Mouse (Mus musculus): Measurements from ENCODE around the gene Usp17la. TPM values are rescaled to one million over a fixed set of nuclear protein-coding genes. Genes with fewer than 3 reads are reported as not detected.
"Not testable (repeated sequence)": the region's sequence is repeated elsewhere in the genome, so short reads cannot be mapped to it uniquely, and the experiment has no call there.

The Usp17la gene
- polyA plus RNA-seq (2011; ENCODE audit: insufficient read length, low read depth, missing spikeins) = not detected in 2 replicates

GRCm38 (mm10) chr7:104856709-104857108 lies at the start of gene Usp17la:
Gene Usp17la (plus strand): TSS chr7:104857009.
- not testable (repeated sequence) for H3K4me3 ChIP-seq (ENCODE audit: insufficient read depth, low read length); H3K27ac ChIP-seq (ENCODE audit: insufficient read depth, low read length); H3K4me1 ChIP-seq (ENCODE audit: control insufficient read depth, insufficient read depth, low read length)

- not testable (repeated sequence) for H3K4me1 ChIP-seq (ENCODE audit: control insufficient read depth, insufficient read depth, low read length); H3K4me3 ChIP-seq (ENCODE audit: insufficient read depth, low read length); H3K27ac ChIP-seq (ENCODE audit: insufficient read depth, low read length)
Observed at GRCm38 (mm10) chr7:104810335-104810734, 46.5 kb upstream of the Usp17la start.

GRCm38 (mm10) chr7:104842503-104842902 lies 14.3 kb upstream of the Usp17la start, which contains the start of gene Usp17lb:
Gene Usp17lb (minus strand): TSS chr7:104842603.
- no peak within 1 kb of the TSS for H3K4me3 ChIP-seq (ENCODE audit: insufficient read depth, low read length)
- H3K4me1 ChIP-seq (ENCODE audit: control insufficient read depth, insufficient read depth, low read length) = no peaks in the 10 kb centered on the region
- no peak within 1 kb of the TSS for H3K27ac ChIP-seq (ENCODE audit: insufficient read depth, low read length)
- TF ChIP-seq CTCF (IDR thresholded peaks at IDR 0.05; ENCODE audit: borderline replicate concordance, insufficient read depth, low read length) (no peak), POLR2A (IDR thresholded peaks at IDR 0.05; ENCODE audit: low read depth, low read length) (no peak)

- TF ChIP-seq POLR2A (IDR thresholded peaks at IDR 0.05; ENCODE audit: low read depth, low read length) = no peak
- no peak for TF ChIP-seq CTCF (IDR thresholded peaks at IDR 0.05; ENCODE audit: borderline replicate concordance, insufficient read depth, low read length)
Observed at GRCm38 (mm10) chr7:104843731-104844287, 13.0 kb upstream of the Usp17la start.

GRCm38 (mm10) chr7:104851546-104851945 lies 5.3 kb upstream of the Usp17la start:
- H3K4me1 ChIP-seq (ENCODE audit: control insufficient read depth, insufficient read depth, low read length); H3K4me3 ChIP-seq (ENCODE audit: insufficient read depth, low read length); H3K27ac ChIP-seq (ENCODE audit: insufficient read depth, low read length): not testable (repeated sequence)

More at GRCm38 (mm10) chr7:104843731-104844287, 13.0 kb upstream of the Usp17la start:
- Histone ChIP-seq H3K27ac (ENCODE audit: insufficient read depth, low read length) (no peak overlapping the region), H3K4me3 (ENCODE audit: insufficient read depth, low read length) (no peak overlapping the region), H3K4me1 (ENCODE audit: control insufficient read depth, insufficient read depth, low read length) (no peaks in the 10 kb centered on the region)

GRCm38 (mm10) chr7:104855248-104855750 lies 1.5 kb upstream of the Usp17la start:
- TF ChIP-seq CTCF (IDR thresholded peaks at IDR 0.05; ENCODE audit: borderline replicate concordance, insufficient read depth, low read length) (no peak), POLR2A (IDR thresholded peaks at IDR 0.05; ENCODE audit: low read depth, low read length) (no peak)
- Histone ChIP-seq H3K27ac (ENCODE audit: insufficient read depth, low read length) (no peak overlapping the region), H3K4me3 (ENCODE audit: insufficient read depth, low read length) (no peak overlapping the region), H3K4me1 (ENCODE audit: control insufficient read depth, insufficient read depth, low read length) (no peaks in the 10 kb centered on the region)

- no peak overlapping the region for H3K27ac ChIP-seq (ENCODE audit: insufficient read depth, low read length)
- no peak overlapping the region for H3K4me3 ChIP-seq (ENCODE audit: insufficient read depth, low read length)
- no peaks in the 10 kb centered on the region for H3K4me1 ChIP-seq (ENCODE audit: control insufficient read depth, insufficient read depth, low read length)
- no peak for TF ChIP-seq POLR2A (IDR thresholded peaks at IDR 0.05; ENCODE audit: low read depth, low read length)
- TF ChIP-seq CTCF (IDR thresholded peaks at IDR 0.05; ENCODE audit: borderline replicate concordance, insufficient read depth, low read length) = no peak
Observed at GRCm38 (mm10) chr7:104857683-104858082, 874 bp downstream of the Usp17la start.

GRCm38 (mm10) chr7:104861381-104861780 lies 4.6 kb downstream of the Usp17la start:
- Histone ChIP-seq H3K4me1 (ENCODE audit: control insufficient read depth, insufficient read depth, low read length) (no peaks in the 10 kb centered on the region), H3K27ac (ENCODE audit: insufficient read depth, low read length) (no peak overlapping the region), H3K4me3 (ENCODE audit: insufficient read depth, low read length) (no peak overlapping the region)
- TF ChIP-seq CTCF (IDR thresholded peaks at IDR 0.05; ENCODE audit: borderline replicate concordance, insufficient read depth, low read length) (no peak), POLR2A (IDR thresholded peaks at IDR 0.05; ENCODE audit: low read depth, low read length) (no peak)

GRCm38 (mm10) chr7:104877731-104878130 lies 20.9 kb downstream of the Usp17la start, which contains the start of gene Olfr665:
Gene Olfr665 (plus strand): TSS chr7:104878031.
- no peaks in the 10 kb centered on the region for H3K4me1 ChIP-seq (ENCODE audit: control insufficient read depth, insufficient read depth, low read length)

GRCm38 (mm10) chr7:104895852-104896251 lies 39.0 kb downstream of the Usp17la start, which contains the start of gene Olfr666:
Gene Olfr666 (minus strand): TSS chr7:104895952.
- H3K4me1 ChIP-seq (ENCODE audit: control insufficient read depth, insufficient read depth, low read length) = no peaks in the 10 kb centered on the region
- no peak within 1 kb of the TSS for H3K27ac ChIP-seq (ENCODE audit: insufficient read depth, low read length)
- TF ChIP-seq CTCF (IDR thresholded peaks at IDR 0.05; ENCODE audit: borderline replicate concordance, insufficient read depth, low read length) (no peak), POLR2A (IDR thresholded peaks at IDR 0.05; ENCODE audit: low read depth, low read length) (no peak)
- H3K4me3 ChIP-seq (ENCODE audit: insufficient read depth, low read length) = no peak within 1 kb of the TSS

More at GRCm38 (mm10) chr7:104877731-104878130, 20.9 kb downstream of the Usp17la start, which contains the start of gene Olfr665:
- Histone ChIP-seq H3K27ac (ENCODE audit: insufficient read depth, low read length) (no peak within 1 kb of the TSS), H3K4me3 (ENCODE audit: insufficient read depth, low read length) (no peak within 1 kb of the TSS)
- TF ChIP-seq POLR2A (IDR thresholded peaks at IDR 0.05; ENCODE audit: low read depth, low read length) (no peak), CTCF (IDR thresholded peaks at IDR 0.05; ENCODE audit: borderline replicate concordance, insufficient read depth, low read length) (no peak)

Other genes with a start within 250 kb of the Usp17la start
- not detected in 2 replicates for gene Olfr656, start 243.1 kb upstream of the Usp17la start, polyA plus RNA-seq (2011; ENCODE audit: insufficient read length, low read depth, missing spikeins)
- gene Olfr657, start 232.2 kb upstream of the Usp17la start, polyA plus RNA-seq (2011; ENCODE audit: insufficient read length, low read depth, missing spikeins) = not detected in 2 replicates
- not detected in 2 replicates for gene Olfr658, start 209.7 kb upstream of the Usp17la start, polyA plus RNA-seq (2011; ENCODE audit: insufficient read length, low read depth, missing spikeins)
- gene Olfr659, start 190.3 kb upstream of the Usp17la start, polyA plus RNA-seq (2011; ENCODE audit: insufficient read length, low read depth, missing spikeins) = not detected in 2 replicates
- not detected in 2 replicates for gene Olfr661, start 170.5 kb upstream of the Usp17la start, polyA plus RNA-seq (2011; ENCODE audit: insufficient read length, low read depth, missing spikeins)
- not detected in 2 replicates for gene Usp17le, start 79.5 kb upstream of the Usp17la start, polyA plus RNA-seq (2011; ENCODE audit: insufficient read length, low read depth, missing spikeins)
- gene Usp17lb, start 14.4 kb upstream of the Usp17la start, polyA plus RNA-seq (2011; ENCODE audit: insufficient read length, low read depth, missing spikeins) = not detected in 2 replicates
- gene Olfr665, start 21.0 kb downstream of the Usp17la start, polyA plus RNA-seq (2011; ENCODE audit: insufficient read length, low read depth, missing spikeins) = not detected in 2 replicates
- not detected in 2 replicates for gene Olfr666, start 38.9 kb downstream of the Usp17la start, polyA plus RNA-seq (2011; ENCODE audit: insufficient read length, low read depth, missing spikeins)
- not detected in 2 replicates for gene Olfr667, start 64.5 kb downstream of the Usp17la start, polyA plus RNA-seq (2011; ENCODE audit: insufficient read length, low read depth, missing spikeins)
- not detected in 2 replicates for gene Olfr668, start 71.0 kb downstream of the Usp17la start, polyA plus RNA-seq (2011; ENCODE audit: insufficient read length, low read depth, missing spikeins)
- gene Olfr669, start 77.2 kb downstream of the Usp17la start, polyA plus RNA-seq (2011; ENCODE audit: insufficient read length, low read depth, missing spikeins) = not detected in 2 replicates
- gene Olfr670, start 105.6 kb downstream of the Usp17la start, polyA plus RNA-seq (2011; ENCODE audit: insufficient read length, low read depth, missing spikeins) = not detected in 2 replicates
- gene Olfr671, start 122.1 kb downstream of the Usp17la start, polyA plus RNA-seq (2011; ENCODE audit: insufficient read length, low read depth, missing spikeins) = not detected in 2 replicates
- gene Olfr672, start 145.0 kb downstream of the Usp17la start, polyA plus RNA-seq (2011; ENCODE audit: insufficient read length, low read depth, missing spikeins) = not detected in 2 replicates
- gene Olfr675, start 171.5 kb downstream of the Usp17la start, polyA plus RNA-seq (2011; ENCODE audit: insufficient read length, low read depth, missing spikeins) = not detected in 2 replicates
- gene Olfr676, start 175.7 kb downstream of the Usp17la start, polyA plus RNA-seq (2011; ENCODE audit: insufficient read length, low read depth, missing spikeins) = not detected in 2 replicates
- gene Olfr677, start 194.4 kb downstream of the Usp17la start, polyA plus RNA-seq (2011; ENCODE audit: insufficient read length, low read depth, missing spikeins) = not detected in 2 replicates
- not detected in 2 replicates for gene Olfr678, start 207.5 kb downstream of the Usp17la start, polyA plus RNA-seq (2011; ENCODE audit: insufficient read length, low read depth, missing spikeins)
- gene Olfr679, start 224.2 kb downstream of the Usp17la start, polyA plus RNA-seq (2011; ENCODE audit: insufficient read length, low read depth, missing spikeins) = not detected in 2 replicates
- gene Olfr680-ps1, start 235.8 kb downstream of the Usp17la start, polyA plus RNA-seq (2011; ENCODE audit: insufficient read length, low read depth, missing spikeins) = not detected in 2 replicates

Measured in embryonic fibroblast, embryonic 13.5 days (primary cell).